Mouse (Mus musculus): ENCODE results near the gene Mmgt1. TPM values are rescaled to one million over a fixed set of nuclear protein-coding genes. Genes with fewer than 3 reads are reported as not detected.
A peak's percentile ranks its signal among the peaks of the same experiment; 100 is the strongest.

Gene Mmgt1
- polyA plus RNA-seq (2012; rRNA removed): 0.71 and 1.5 TPM in 2 replicates

DNA sequence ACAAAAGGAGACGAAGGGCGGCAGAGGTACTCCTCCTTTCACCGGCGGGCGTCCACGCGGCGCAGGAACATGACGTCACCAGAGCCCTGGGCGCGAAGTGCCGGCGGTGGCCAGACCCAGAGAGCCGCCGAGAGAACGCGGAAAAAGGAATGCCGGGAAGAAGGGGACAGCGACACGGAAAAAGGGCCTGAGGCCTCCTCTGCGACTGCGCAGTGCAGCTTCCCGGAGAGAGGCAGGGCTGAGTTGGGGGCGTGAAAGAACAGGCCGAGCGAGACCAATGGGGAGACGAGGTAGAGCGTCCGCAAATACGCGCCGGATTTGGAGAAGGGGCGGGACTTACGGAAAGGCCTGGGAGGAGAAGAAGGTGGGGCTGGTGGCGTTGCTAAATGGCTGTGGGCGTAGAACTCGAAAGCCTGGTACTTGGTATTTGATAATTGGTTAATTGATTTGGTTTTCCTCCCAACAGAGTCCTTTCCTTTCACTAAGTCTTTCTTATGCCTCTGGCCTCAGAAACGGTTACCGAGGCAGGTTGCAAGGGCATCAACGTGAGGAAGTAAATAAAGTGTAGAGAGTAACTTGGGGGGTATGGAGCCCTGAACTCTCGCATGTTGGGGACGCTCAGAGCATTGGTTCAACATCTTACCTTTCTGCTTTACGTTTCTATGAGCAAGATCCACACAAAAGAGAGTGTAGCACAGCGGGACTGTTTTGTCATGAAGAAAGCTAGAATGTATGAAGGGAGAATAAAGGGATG lies at the start of gene Mmgt1:
TSS of gene Mmgt1 (minus strand) at position 183 of the 754 bp plus-strand sequence.
- H3K27me3 ChIP-seq (ENCODE audit: control insufficient read depth, insufficient read depth, low read length): no peaks in the 10 kb centered on the region
- H3K4me3 ChIP-seq (ENCODE audit: low read depth, low read length): peak within 1 kb of the TSS; percentile 98
- H3K36me3 ChIP-seq (ENCODE audit: control insufficient read depth, insufficient read depth, low read length): no peaks in the 10 kb centered on the region
- H3K27ac ChIP-seq (ENCODE audit: insufficient read depth, low read depth, low read length): peak within 1 kb of the TSS; percentile 13; the same call in 1 of the 2 replicates
- TF ChIP-seq CTCF (IDR thresholded peaks at IDR 0.05; ENCODE audit: extremely low read depth, insufficient read length, insufficient replicate concordance, low read depth, low read length) (no peak), POLR2A (IDR thresholded peaks at IDR 0.05; ENCODE audit: low read depth, low read length) (no peak)
- WGBS: 14% methylated on average over 44 of the region's 44 CpGs
- H3K4me1 ChIP-seq (ENCODE audit: control insufficient read depth, insufficient read depth, insufficient read length, low read length): peaks cover 3% of the 10 kb centered on the region; the same call in 1 of the 2 replicates

GRCm38 (mm10) chrX:56640066-56640465 lies 42.2 kb upstream of the Mmgt1 start:
- Histone ChIP-seq H3K27ac (ENCODE audit: insufficient read depth, low read depth, low read length) (no peak overlapping the region), H3K27me3 (ENCODE audit: control insufficient read depth, insufficient read depth, low read length) (no peaks in the 10 kb centered on the region), H3K4me1 (ENCODE audit: control insufficient read depth, insufficient read depth, insufficient read length, low read length) (no peaks in the 10 kb centered on the region), H3K36me3 (ENCODE audit: control insufficient read depth, insufficient read depth, low read length) (peaks cover 8% of the 10 kb centered on the region; the same call in 1 of the 2 replicates), H3K4me3 (ENCODE audit: low read depth, low read length) (no peak overlapping the region)
- 31% methylated on average over 1 of the region's 1 CpGs for WGBS
- TF ChIP-seq CTCF (IDR thresholded peaks at IDR 0.05; ENCODE audit: extremely low read depth, insufficient read length, insufficient replicate concordance, low read depth, low read length): no peak
- no peak for TF ChIP-seq POLR2A (IDR thresholded peaks at IDR 0.05; ENCODE audit: low read depth, low read length)

DNA sequence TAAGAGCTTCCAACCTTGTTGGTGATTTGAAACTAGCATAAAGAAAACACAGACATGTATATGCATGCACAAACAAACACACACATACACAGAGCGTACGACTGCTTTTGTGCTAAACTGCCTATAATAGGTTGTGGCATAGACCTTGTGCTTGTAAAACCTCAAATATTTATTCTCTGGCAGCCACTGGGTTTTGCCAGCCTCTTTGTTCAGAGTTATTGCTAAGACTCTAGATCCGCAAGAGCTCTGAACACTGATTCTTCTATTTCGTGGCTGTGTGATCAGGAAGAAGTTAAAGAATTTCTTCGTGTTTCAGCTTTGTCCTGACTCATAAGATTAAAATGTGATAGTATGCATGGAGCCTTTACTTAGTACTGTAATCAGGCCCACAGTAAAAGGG lies 38.3 kb upstream of the Mmgt1 start:
- Histone ChIP-seq H3K36me3 (ENCODE audit: control insufficient read depth, insufficient read depth, low read length) (peaks cover 8% of the 10 kb centered on the region; the same call in 1 of the 2 replicates), H3K27ac (ENCODE audit: insufficient read depth, low read depth, low read length) (no peak overlapping the region), H3K27me3 (ENCODE audit: control insufficient read depth, insufficient read depth, low read length) (no peaks in the 10 kb centered on the region), H3K4me1 (ENCODE audit: control insufficient read depth, insufficient read depth, insufficient read length, low read length) (no peaks in the 10 kb centered on the region), H3K4me3 (ENCODE audit: low read depth, low read length) (no peak overlapping the region)
- WGBS: 89% methylated on average over 5 of the region's 5 CpGs
- TF ChIP-seq CTCF (IDR thresholded peaks at IDR 0.05; ENCODE audit: extremely low read depth, insufficient read length, insufficient replicate concordance, low read depth, low read length): no peak
- TF ChIP-seq POLR2A (IDR thresholded peaks at IDR 0.05; ENCODE audit: low read depth, low read length): no peak

DNA sequence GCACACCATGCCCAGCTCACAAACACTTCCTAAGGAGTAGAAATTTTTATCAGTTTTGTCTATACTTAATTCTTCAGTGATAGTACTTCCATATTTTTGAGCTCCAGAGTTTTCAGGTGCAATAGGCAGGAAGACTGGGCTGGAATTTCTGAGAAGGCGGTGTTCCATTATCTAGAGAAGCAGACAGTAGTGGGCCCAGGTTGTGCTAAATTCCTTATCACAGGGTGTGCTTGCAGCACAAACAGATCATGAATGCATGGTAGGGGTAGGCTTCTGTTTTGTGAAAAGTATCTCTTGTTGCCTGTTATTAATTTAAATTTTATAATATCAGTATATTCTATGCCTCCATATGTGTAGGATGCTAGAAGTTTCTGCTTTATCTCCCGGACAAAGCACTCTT lies 17.4 kb upstream of the Mmgt1 start:
- TF ChIP-seq CTCF (IDR thresholded peaks at IDR 0.05; ENCODE audit: extremely low read depth, insufficient read length, insufficient replicate concordance, low read depth, low read length): no peak
- no peak for TF ChIP-seq POLR2A (IDR thresholded peaks at IDR 0.05; ENCODE audit: low read depth, low read length)

DNA sequence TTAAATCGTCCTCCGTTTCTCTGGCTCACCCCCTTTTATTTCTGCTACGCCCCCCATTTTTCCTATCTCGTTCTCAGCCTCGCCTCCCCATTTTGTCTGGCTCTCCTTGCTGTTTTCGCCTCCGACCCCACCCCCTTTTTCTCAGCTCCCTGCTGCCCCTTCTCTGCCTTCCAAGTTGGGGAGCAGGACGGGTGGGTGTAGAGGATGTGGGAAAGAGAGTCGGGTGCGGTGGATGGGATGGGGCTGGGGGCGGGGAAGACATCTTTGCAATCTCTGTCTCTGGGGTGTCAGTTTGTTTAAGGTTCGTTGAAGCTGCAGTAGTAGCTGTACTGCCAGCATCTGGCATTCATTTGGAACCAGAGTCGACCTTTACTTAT lies 12.4 kb upstream of the Mmgt1 start:
- WGBS: 8% methylated on average over 13 of the region's 13 CpGs
- Histone ChIP-seq H3K4me1 (ENCODE audit: control insufficient read depth, insufficient read depth, insufficient read length, low read length) (peaks cover 5% of the 10 kb centered on the region; the same call in 1 of the 2 replicates), H3K4me3 (ENCODE audit: low read depth, low read length) (peak overlapping the region; percentile 98), H3K36me3 (ENCODE audit: control insufficient read depth, insufficient read depth, low read length) (no peaks in the 10 kb centered on the region), H3K27me3 (ENCODE audit: control insufficient read depth, insufficient read depth, low read length) (no peaks in the 10 kb centered on the region), H3K27ac (ENCODE audit: insufficient read depth, low read depth, low read length) (no peak overlapping the region)
- TF ChIP-seq POLR2A (IDR thresholded peaks at IDR 0.05; ENCODE audit: low read depth, low read length): no peak
- no peak for TF ChIP-seq CTCF (IDR thresholded peaks at IDR 0.05; ENCODE audit: extremely low read depth, insufficient read length, insufficient replicate concordance, low read depth, low read length)

More for the DNA sequence above, 17.4 kb upstream of the Mmgt1 start:
- Histone ChIP-seq H3K27me3 (ENCODE audit: control insufficient read depth, insufficient read depth, low read length) (no peaks in the 10 kb centered on the region), H3K27ac (ENCODE audit: insufficient read depth, low read depth, low read length) (no peak overlapping the region), H3K36me3 (ENCODE audit: control insufficient read depth, insufficient read depth, low read length) (no peaks in the 10 kb centered on the region), H3K4me1 (ENCODE audit: control insufficient read depth, insufficient read depth, insufficient read length, low read length) (no peaks in the 10 kb centered on the region), H3K4me3 (ENCODE audit: low read depth, low read length) (no peak overlapping the region)
- 80% methylated on average over 2 of the region's 2 CpGs for WGBS

DNA sequence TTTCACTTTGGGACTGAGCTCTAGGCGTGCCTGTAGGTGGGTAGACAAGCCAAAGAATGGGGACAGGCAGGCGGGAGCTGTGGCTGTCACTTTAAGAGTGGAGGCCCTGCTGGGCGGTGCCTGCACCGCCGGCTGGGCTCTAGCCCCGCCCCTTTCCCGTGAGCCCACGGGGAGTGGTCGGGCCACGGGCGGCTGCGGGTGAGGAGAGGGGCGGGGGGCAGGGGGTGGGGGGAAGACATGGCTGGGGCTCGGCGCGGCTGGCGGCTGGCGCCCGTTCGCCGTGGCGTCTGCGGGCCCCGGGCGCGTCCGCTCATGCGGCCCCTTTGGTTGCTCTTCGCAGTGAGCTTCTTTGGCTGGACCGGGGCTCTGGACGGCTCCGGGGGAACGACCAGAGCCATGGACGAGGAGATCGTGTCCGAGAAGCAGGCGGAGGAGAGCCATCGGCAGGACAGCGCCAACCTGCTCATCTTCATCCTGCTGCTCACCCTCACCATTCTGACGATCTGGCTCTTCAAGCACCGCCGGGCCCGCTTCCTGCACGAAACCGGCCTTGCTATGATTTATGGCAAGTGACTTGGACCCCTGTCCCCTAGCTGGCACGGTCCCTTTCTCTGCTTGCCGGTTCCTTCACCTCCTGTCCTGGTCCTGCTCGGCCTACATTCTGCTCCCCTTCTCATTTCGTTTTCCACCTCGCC lies 11.9 kb upstream of the Mmgt1 start, which contains the start of gene Slc9a6:
TSS of gene Slc9a6 (plus strand) at position 135 of the 695 bp plus-strand sequence.
- peak within 1 kb of the TSS; percentile 98 for H3K4me3 ChIP-seq (ENCODE audit: low read depth, low read length)
- no peaks in the 10 kb centered on the region for H3K27me3 ChIP-seq (ENCODE audit: control insufficient read depth, insufficient read depth, low read length)
- 7% methylated on average over 46 of the region's 50 CpGs for WGBS
- peaks cover 5% of the 10 kb centered on the region; the same call in 1 of the 2 replicates for H3K4me1 ChIP-seq (ENCODE audit: control insufficient read depth, insufficient read depth, insufficient read length, low read length)
- H3K36me3 ChIP-seq (ENCODE audit: control insufficient read depth, insufficient read depth, low read length): no peaks in the 10 kb centered on the region
- no peak within 1 kb of the TSS for H3K27ac ChIP-seq (ENCODE audit: insufficient read depth, low read depth, low read length)
- TF ChIP-seq CTCF (IDR thresholded peaks at IDR 0.05; ENCODE audit: extremely low read depth, insufficient read length, insufficient replicate concordance, low read depth, low read length) (no peak), POLR2A (IDR thresholded peaks at IDR 0.05; ENCODE audit: low read depth, low read length) (no peak)

GRCm38 (mm10) chrX:56609285-56609622 lies 11.4 kb upstream of the Mmgt1 start:
- Histone ChIP-seq H3K4me1 (ENCODE audit: control insufficient read depth, insufficient read depth, insufficient read length, low read length) (peaks cover 5% of the 10 kb centered on the region; the same call in 1 of the 2 replicates), H3K36me3 (ENCODE audit: control insufficient read depth, insufficient read depth, low read length) (no peaks in the 10 kb centered on the region), H3K27ac (ENCODE audit: insufficient read depth, low read depth, low read length) (no peak overlapping the region), H3K4me3 (ENCODE audit: low read depth, low read length) (peak overlapping the region; percentile 98), H3K27me3 (ENCODE audit: control insufficient read depth, insufficient read depth, low read length) (no peaks in the 10 kb centered on the region)
- TF ChIP-seq POLR2A (IDR thresholded peaks at IDR 0.05; ENCODE audit: low read depth, low read length): no peak
- no peak for TF ChIP-seq CTCF (IDR thresholded peaks at IDR 0.05; ENCODE audit: extremely low read depth, insufficient read length, insufficient replicate concordance, low read depth, low read length)
- 18% methylated on average over 7 of the region's 7 CpGs for WGBS

All from small intestine, adult 2 months (tissue).